Mouse (Mus musculus): ENCODE results near the gene Kansl2. TPM values are rescaled to one million over a fixed set of nuclear protein-coding genes. Genes with fewer than 3 reads are reported as not detected.

The Kansl2 gene
- total RNA-seq, 2 experiments from 2014 or later, result 88.8 to 93.8 TPM

- no peak for DNase-seq
Observed at GRCm38 (mm10) chr15:98492102-98492501, 42.0 kb downstream of the Kansl2 start, which contains the start of gene Olfr279. Olfr279 (plus strand) TSS chr15:98492402.

DNA sequence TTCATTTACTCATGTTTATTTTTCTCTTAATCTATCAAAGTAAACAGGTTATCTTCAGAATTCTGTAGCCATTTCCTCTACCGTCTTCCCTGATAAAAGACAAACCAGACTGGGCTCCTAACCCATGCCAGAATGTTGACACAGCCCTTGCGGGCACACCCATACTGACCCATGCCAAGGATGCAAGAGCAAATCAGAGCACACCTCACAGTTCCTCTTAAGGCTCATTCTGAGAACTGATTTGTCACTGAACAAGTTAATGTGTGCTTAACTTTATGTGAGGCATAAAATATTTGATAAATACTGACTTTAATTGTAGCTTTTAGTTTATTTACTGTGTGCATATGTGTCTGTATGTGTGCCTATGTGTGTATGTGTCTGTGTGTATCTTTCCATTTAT is 42.7 kb downstream of the Kansl2 start:
- DNase-seq, result no peak

DNA sequence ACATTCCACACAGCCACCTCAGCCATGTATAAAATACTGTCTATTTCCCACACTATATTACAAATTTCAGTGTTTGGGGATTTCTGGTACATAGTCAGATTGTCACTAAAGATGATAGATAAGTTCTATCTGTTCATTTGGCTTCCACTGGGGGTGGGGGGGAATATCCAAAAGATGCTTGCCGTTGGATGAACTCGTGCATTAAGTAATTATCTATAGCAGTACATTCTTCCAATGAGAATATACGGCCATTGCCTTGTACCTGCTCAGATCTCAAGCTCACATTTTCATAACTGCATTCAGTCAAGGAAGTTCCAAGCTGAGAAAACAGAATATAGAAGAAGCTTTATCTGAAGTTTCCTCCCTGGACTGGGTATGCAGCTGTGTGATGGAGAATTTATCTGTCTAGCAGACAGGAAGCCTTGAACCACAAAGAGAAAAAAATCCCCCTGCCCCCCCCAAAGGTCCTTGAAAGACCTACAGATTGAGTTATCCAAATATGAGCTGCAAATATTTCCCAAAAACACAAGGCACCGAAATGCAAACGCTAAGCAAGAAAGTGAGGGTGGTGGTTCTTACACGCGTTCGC is 47.5 kb downstream of the Kansl2 start:
- DNase-seq, result no peak

- DNase-seq, result peak; percentile 43
Observed at GRCm38 (mm10) chr15:98483907-98484886, 49.9 kb downstream of the Kansl2 start.

- no peak for DNase-seq
Observed at GRCm38 (mm10) chr15:98482701-98483100, 51.4 kb downstream of the Kansl2 start, which contains the start of gene Lalba. Lalba (minus strand) TSS chr15:98482721.

GRCm38 (mm10) chr15:98479568-98480102 is 54.4 kb downstream of the Kansl2 start:
- no peak for DNase-seq

- DNase-seq, result no peak
Observed at GRCm38 (mm10) chr15:98476281-98476680, 57.8 kb downstream of the Kansl2 start.

DNA sequence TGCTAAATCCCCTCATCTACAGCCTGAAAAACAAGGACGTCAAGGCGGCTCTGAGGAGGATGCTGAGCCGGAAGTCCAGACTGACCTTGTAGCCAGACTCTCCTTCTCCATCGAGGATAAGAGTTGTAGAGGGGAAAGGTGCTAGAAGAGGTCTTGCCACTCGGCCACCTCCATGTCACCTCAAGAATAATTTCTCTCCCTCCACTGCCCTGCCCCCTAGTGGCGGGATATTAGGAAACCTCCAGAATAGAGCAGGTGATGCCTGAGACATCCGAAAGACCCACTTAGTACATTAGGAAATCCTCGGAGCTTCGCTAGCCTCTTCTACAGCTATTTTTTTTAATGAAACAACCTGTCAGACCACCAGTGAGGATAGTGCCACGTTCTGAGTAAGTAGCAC is 58.7 kb downstream of the Kansl2 start:
- peak; percentile 62 for DNase-seq

- no peak for DNase-seq
Observed at GRCm38 (mm10) chr15:98474958-98475357, 59.1 kb downstream of the Kansl2 start.

GRCm38 (mm10) chr15:98471539-98471938 is 62.5 kb downstream of the Kansl2 start:
- DNase-seq, result no peak

GRCm38 (mm10) chr15:98469596-98469995 is 64.5 kb downstream of the Kansl2 start, which contains the start of gene OR5BS1P:
OR5BS1P (plus strand) TSS chr15:98469896.
- no peak for DNase-seq

Small RNA genes within 50 kb of the gene (microRNA-seq; reads per million reads assigned to microRNA genes)
- 1.2 to 6.6 reads per million in 2 experiments for gene Mir1291

Other genes starting within 250 kb of the Kansl2 start
- gene Zfp641, start 238.1 kb downstream of the Kansl2 start, total RNA-seq (2021), result 1 to 10 TPM; 4.9 to 5.3 TPM
- not detected for gene Olfr285, start 216.9 kb downstream of the Kansl2 start, total RNA-seq (2021)
- not detected for gene Olfr284, start 193.3 kb downstream of the Kansl2 start, total RNA-seq (2021)
- gene Olfr283, start 153.3 kb downstream of the Kansl2 start, total RNA-seq (2021), result not detected
- not detected for gene Olfr282, start 103.0 kb downstream of the Kansl2 start, total RNA-seq (2021)
- not detected for gene Olfr281, start 81.7 kb downstream of the Kansl2 start, total RNA-seq (2021)
- gene OR5BS1P, start 64.4 kb downstream of the Kansl2 start, total RNA-seq (2021), result not detected
- not detected for gene Lalba, start 51.5 kb downstream of the Kansl2 start, total RNA-seq (2021)
- gene Olfr279, start 41.9 kb downstream of the Kansl2 start, total RNA-seq (2021), result not detected
- 10 to 100 TPM; 33.8 to 34.1 TPM for gene Ccnt1, start 36.7 kb upstream of the Kansl2 start, total RNA-seq (2021)
- gene 4930415O20Rik, start 36.7 kb upstream of the Kansl2 start, total RNA-seq (2021), result not detected
- 100 to 1,000 TPM; 141 to 152 TPM for gene Adcy6, start 75.8 kb upstream of the Kansl2 start, total RNA-seq (2021)
- 10 to 100 TPM; 15.5 to 15.8 TPM for gene Cacnb3, start 96.6 kb upstream of the Kansl2 start, total RNA-seq (2021)
- 10 to 100 TPM; 57.6 to 59.6 TPM for gene Ddx23, start 128.6 kb upstream of the Kansl2 start, total RNA-seq (2021)
- gene Rnd1, start 143.2 kb upstream of the Kansl2 start, total RNA-seq (2021), result 1 to 10 TPM; 1.5 TPM
- gene Ccdc65, start 173.9 kb upstream of the Kansl2 start, total RNA-seq (2021), result under 1 TPM; 0.38 to 0.55 TPM
- 10 to 100 TPM; 11.0 to 12.8 TPM for gene Fkbp11, start 193.9 kb upstream of the Kansl2 start, total RNA-seq (2021)
- gene Arf3, start 228.9 kb upstream of the Kansl2 start, total RNA-seq (2021), result 10 to 100 TPM; 40.9 to 43.7 TPM
- under 1 TPM; 0.36 to 0.50 TPM for gene Wnt10b, start 243.9 kb upstream of the Kansl2 start, total RNA-seq (2021)

Measured in heart, postnatal 4 days (tissue).